Mouse (Mus musculus) Patski (cell line): Measurements from ENCODE around the gene Arid1a. TPM values are rescaled to one million over a fixed set of nuclear protein-coding genes. Genes with fewer than 3 reads are reported as not detected.

ENCODE experiments used
- ATAC-seq: fragments of 100-300 bp; one replicate; pipeline ENCODE4 v1.8.0; 2021
- CTCF ChIA-PET: fragments of 350-600 bp; sonication (Branson Sonifier 250); formaldehyde crosslinking; loops from one replicate; lab custom pipeline; 2022; ENCODE audit warnings: inconsistent platforms; lab: Charles Lee
- POLR2A ChIA-PET: fragments of 350-600 bp; sonication (Branson Sonifier 250); formaldehyde crosslinking; loops from one replicate; lab custom pipeline; 2022; ENCODE audit warnings: antibody characterized with exemption, inconsistent platforms; lab: Charles Lee
- DNase-seq: peaks from one replicate; pipeline ENCODE4 v3.0.0-alpha.2; 2011; ENCODE audit warnings: low read depth, low spot score
- H3K27me3 ChIP-seq: fragments of 371-371 bp; one replicate; pipeline ENCODE4 v1.5.1; 2021
- CTCF ChIP-seq: fragments of 100-300 bp; IDR thresholded peaks from one replicate; pipeline ENCODE4 v1.5.1; 2021
- in situ Hi-C: fragments of 300-500 bp; cut with MboI; formaldehyde crosslinking; loops from 3 replicates; pipeline ENCODE4 v1.11.1; 2018; ENCODE audit warnings: low pct_unique_long_range_greater_than_20kb, mixed read lengths
- polyA plus RNA-seq: library from polyadenylated mRNA; unstranded; gene quantifications from one replicate; pipeline ENCODE4 v1.2.3, GENCODE M21; 2021

Gene Arid1a
- polyA plus RNA-seq, 1 experiment from 2014 or later = 33.2 TPM

DNA sequence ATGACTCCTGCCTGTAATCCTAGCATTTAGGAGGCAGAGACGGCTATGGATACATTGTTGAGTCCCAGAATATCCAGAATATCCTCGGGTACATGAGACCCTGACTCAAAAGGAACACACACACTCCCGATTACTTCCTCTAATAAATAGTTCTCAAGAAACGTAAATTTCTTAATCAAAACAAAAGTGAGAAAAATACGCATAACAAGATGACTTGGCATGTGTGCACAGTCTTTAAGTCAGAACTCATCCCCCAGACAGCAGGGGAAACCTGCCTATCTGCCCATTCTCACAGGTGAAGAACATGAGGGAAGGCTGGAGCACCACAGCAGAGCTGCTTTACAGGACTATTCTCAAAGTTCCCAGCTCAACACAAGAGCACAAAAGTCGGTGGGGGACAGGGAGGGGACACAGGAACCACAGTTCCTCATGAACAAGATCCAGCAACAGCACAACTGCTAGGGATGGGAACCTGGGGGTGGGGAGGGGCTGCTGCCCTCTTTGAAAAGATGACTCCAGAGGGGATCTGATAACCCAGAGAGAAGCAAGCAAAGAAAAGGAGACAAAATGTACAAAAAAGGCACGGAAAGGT is 6.3 kb downstream of the Arid1a start:
- no peak for ATAC-seq
- DNase-seq = no peak
- in situ Hi-C loops = no loop called here
- TF ChIP-seq CTCF = no peak
- ChIA-PET CTCF (interaction anchor here (1.2 kb wide), 1 partner anchor 17 kb away, joined by 4 read pairs; no protein-coding TSS in a partner anchor), POLR2A (no interaction called here)
- no peaks in the 10 kb centered on the region for H3K27me3 ChIP-seq

DNA sequence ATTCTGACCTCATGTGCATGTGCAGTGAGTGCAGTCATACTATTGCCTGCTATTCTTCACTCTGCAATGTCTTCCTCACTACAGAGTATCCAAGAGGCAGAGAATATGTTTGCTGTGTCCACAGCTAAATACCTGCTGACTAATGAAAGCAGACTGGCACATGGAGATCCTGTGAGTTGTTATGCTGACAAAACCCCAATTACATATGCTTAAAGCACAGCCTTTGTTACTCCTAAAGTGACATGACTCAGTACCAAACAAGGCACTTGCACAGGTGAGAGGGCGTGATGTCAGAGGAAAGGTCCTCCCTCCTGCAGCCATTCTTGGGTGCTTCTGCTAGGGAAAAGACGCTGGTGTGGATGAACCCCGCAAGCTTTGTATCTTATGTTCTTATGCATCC is 21.3 kb downstream of the Arid1a start:
- POLR2A ChIA-PET = interaction anchor here (0.6 to 2.3 kb wide), 3 partner anchors 8 to 160 kb away, joined by 3 to 9 read pairs (median 4); no protein-coding TSS in a partner anchor
- no peaks in the 10 kb centered on the region for H3K27me3 ChIP-seq
- CTCF ChIA-PET = interaction anchor here (1.2 kb wide), 1 partner anchor 13 kb away, joined by 5 read pairs; no protein-coding TSS in a partner anchor
- no peak for TF ChIP-seq CTCF
- DNase-seq = no peak
- in situ Hi-C loops = no loop called here
- no peak for ATAC-seq

DNA sequence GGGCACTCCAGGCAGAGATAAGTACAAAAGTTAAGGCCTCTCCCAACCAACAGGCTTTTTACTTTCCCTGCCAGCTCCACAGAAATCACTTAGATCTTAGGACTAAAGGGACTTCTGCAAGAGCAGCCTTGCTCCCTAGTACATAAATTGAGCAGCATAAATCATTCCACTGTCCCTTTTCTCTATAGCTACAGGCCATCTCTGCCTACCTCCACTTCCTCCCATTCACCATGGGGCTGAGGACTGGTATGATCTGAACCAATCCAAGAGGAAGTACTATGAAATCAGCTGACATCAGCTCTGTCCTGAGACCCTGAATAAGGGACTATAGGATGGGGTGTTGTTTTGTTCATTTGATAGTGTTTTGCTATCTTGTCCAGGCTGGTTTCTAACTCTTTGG is 26.4 kb downstream of the Arid1a start:
- no peaks in the 10 kb centered on the region for H3K27me3 ChIP-seq
- ChIA-PET CTCF (interaction anchor here (0.7 kb wide), 1 partner anchor 13 kb away, joined by 3 read pairs; no protein-coding TSS in a partner anchor), POLR2A (no interaction called here)
- no peak for TF ChIP-seq CTCF
- DNase-seq (no peak), ATAC-seq (no peak)
- in situ Hi-C loops = no loop called here

DNA sequence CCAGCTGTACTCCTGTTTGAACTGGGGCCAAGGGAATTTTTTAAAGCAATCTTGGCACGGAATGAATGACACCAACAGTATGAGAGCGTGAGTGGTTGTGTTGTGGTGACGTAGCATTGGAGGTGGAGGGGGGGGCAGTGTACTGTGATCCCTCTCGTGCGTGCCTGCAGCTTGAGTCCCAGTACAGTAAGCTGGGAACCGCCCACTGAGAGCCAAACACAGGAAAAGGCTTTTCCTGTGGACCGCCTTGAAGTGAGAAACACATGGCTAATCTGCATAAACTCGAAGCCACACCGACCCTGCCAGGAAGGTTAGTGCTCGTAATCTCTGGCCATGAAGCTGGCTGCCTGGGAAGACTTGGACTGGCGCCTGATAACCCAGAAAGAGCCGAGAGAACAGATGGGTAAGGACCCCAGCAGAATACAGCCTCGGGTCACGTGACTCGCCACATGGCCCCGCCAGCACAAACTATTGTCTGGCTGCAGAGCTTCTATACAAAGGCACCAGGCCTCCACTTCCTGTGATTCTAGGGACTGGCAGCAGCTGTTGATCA is 27.0 kb downstream of the Arid1a start:
- in situ Hi-C loops = no loop called here
- ATAC-seq (peak; percentile 60), DNase-seq (no peak)
- ChIA-PET CTCF (no interaction called here), POLR2A (interaction anchor here (0.6 kb wide), 1 partner anchor 83 kb away, joined by 3 read pairs; no protein-coding TSS in a partner anchor)
- TF ChIP-seq CTCF = no peak
- H3K27me3 ChIP-seq = no peaks in the 10 kb centered on the region

DNA sequence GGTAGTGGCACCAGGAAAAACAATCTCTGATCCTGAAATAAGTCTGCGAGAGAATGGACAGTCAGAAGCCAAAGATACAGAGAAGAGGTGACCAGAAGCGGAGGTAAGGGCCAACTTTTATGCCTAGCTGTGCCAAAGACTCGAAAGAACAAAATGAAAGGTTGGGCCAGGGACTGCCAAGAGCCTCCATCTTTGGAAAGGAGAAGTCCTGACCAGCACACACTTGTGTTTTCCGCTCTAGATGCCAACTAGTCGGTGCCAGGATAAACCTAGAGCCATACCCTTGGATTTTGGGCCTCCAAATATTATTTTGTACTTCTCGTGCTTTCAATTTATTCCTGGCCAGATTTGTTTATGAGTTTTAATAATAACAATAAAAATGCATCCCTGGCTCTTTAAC is 27.6 kb downstream of the Arid1a start:
- POLR2A ChIA-PET = interaction anchor here (1.2 kb wide), 1 partner anchor 31 kb away, joined by 3 read pairs; no protein-coding TSS in a partner anchor
- ATAC-seq (no peak), DNase-seq (no peak)
- no peak for TF ChIP-seq CTCF
- CTCF ChIA-PET = no interaction called here
- H3K27me3 ChIP-seq = no peaks in the 10 kb centered on the region
- in situ Hi-C loops = no loop called here

DNA sequence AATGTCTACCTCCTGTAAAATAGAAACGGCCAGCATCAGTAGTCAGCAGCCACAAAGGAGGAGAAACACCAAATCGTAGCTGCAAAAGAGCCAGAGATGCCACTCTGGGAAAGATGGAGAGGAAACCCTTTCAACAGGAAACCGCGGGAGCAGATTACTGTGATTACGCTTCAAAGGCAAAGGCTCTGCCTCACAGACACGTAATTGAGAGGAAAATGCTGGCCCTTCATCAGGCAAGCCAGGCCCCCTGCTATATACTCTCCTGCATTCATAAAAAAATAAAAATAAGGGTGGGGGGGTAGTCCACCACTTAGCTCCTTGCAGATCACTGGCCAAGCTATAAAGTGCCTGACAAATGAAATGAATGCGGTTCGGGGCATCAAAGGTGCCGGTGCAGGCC is 28.3 kb downstream of the Arid1a start:
- no peaks in the 10 kb centered on the region for H3K27me3 ChIP-seq
- DNase-seq (no peak), ATAC-seq (no peak)
- in situ Hi-C loops = no loop called here
- POLR2A ChIA-PET = interaction anchor here (0.7 to 1.2 kb wide), 2 partner anchors 30 to 187 kb away, joined by 3 read pairs; no protein-coding TSS in a partner anchor
- no peak for TF ChIP-seq CTCF
- CTCF ChIA-PET = no interaction called here

DNA sequence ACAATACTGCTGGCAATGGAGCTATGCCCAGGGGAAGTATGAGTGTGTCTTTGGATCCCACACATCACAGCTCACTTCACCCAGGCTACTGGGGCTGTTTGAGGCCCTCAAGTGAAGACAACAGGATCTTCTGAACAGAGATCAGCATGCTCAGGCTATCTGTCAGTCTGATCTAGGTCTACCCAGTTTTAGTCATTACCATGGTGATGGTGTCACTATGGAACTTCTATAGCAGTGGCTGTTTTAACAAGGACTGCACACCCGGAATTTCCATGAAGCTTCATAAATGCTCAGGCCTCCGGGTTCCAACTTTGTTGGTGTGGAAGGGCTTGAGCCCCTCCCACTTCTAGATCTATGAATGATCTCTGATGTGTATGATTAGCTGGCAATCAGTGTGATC is 30.9 kb downstream of the Arid1a start:
- ChIA-PET CTCF (interaction anchor here (1.3 kb wide), 2 partner anchors 20 to 30 kb away, joined by 4 to 5 read pairs; no protein-coding TSS in a partner anchor), POLR2A (interaction anchor here (0.8 kb wide), 1 partner anchor 52 kb away, joined by 4 read pairs; no protein-coding TSS in a partner anchor)
- in situ Hi-C loops = no loop called here
- DNase-seq = no peak
- no peak for ATAC-seq
- no peaks in the 10 kb centered on the region for H3K27me3 ChIP-seq
- no peak for TF ChIP-seq CTCF

DNA sequence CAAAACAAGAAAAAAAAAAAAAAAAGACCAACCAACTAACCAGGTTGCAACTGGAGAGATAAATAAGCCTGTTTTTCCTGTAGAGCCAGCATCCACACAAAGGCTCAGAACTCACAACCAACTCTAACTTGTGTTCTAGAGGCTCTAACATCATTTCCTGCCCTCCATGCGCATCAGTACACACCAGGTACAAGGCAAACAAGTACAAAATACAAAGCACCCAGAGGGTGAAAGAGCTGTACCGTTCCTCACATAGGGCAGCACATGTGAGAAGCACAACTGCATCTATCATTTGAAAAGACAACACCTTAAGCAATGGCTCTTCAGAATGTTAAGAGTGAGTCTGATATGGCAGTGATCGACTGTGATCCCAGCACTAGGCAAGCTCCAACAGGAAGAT is 36.8 kb downstream of the Arid1a start:
- ChIA-PET CTCF (no interaction called here), POLR2A (no interaction called here)
- ATAC-seq = no peak
- TF ChIP-seq CTCF = no peak
- no peak for DNase-seq
- H3K27me3 ChIP-seq = no peaks in the 10 kb centered on the region
- in situ Hi-C loops = no loop called here

DNA sequence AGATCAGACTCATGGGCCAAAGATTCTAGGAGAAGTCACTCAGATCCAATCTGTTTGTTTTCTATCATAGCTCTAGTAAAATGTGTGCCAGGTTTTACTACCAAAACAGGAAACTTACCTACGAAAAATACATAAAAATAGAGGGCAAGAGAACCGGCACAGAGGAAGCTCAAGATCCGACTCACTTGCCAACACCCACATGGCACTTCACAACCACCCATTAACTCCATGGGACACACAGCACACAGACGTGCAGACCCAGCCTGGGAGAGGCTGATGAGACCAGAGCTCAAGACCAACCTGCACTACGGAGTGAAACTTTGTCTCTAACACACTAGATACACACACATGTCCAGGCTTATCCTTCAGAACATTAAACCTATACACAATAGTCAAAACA is 43.8 kb downstream of the Arid1a start:
- ATAC-seq = no peak
- in situ Hi-C loops = no loop called here
- CTCF ChIA-PET = interaction anchor here (1.2 kb wide), 1 partner anchor 8 kb away, joined by 3 read pairs; no protein-coding TSS in a partner anchor
- POLR2A ChIA-PET = no interaction called here
- no peak for TF ChIP-seq CTCF
- no peaks in the 10 kb centered on the region for H3K27me3 ChIP-seq
- DNase-seq = no peak

DNA sequence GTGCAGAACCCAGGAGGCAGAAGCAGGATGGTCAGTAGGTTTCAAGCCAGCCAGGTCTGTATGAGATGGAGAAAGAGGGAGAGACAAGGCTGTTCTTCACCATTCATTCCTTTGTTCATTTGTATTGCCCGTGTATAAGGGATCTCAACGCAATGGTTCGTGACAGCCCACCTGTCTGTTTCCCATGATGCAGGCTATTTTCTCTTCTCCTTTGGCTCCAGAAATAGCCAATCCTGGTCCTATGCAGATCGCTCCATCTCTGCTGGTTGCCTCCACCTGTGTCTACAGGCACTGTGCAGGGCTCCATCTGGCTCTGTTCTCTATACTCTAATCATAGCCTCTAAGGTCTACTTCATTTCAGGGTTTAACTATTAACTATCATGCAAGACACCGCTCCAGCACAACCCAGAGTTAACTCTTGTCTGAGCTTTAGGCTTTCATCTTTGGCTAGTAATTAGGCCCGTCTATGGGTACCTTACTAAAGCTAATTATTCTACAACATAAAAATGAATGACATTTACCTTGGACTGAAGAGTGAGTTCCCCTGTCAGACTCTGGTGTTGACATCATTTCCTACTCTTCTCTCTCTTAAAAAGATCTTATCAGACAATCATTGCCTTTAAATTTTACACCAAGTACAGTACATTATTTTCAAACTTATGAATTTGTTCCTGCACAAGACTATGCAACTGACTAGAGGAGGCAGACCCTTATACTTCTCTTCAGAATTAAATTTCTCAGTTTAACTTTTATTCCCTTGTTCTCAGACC is 45.1 kb downstream of the Arid1a start:
- CTCF ChIA-PET = no interaction called here
- POLR2A ChIA-PET = interaction anchor here (0.7 kb wide), 1 partner anchor 10 kb away, joined by 3 read pairs; no protein-coding TSS in a partner anchor
- no peaks in the 10 kb centered on the region for H3K27me3 ChIP-seq
- ATAC-seq = no peak
- in situ Hi-C loops = no loop called here
- no peak for TF ChIP-seq CTCF
- no peak for DNase-seq
